Mouse (Mus musculus): ENCODE results near the gene Pard3.

DNA sequence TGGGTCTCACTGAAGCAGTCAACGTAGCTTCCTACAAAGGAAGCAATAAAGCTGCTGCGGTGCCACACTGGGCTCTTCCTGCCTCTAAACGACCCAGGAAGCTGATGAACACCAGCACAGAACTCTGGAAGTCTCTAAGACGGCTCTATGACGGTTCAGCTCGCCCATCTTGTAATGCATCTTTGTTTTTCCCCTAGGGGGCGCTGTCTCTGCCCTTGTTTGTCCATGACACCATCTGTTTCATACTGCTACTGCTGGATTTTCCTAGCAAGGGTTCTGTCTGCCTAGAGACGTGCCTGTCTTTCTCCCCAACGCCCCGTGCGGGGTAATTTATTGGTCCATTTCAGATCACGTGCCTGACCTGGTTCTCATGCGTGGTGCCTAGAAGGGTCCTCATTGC lies 188.3 kb downstream of the Pard3 start:
- TF ChIP-seq POLR2A (IDR thresholded peaks at IDR 0.05; ENCODE audit: extremely low read depth, insufficient read depth, low read length) (no peak), CTCF (IDR thresholded peaks at IDR 0.05; ENCODE audit: extremely low read depth, insufficient read depth, low read length) (0 out of 2 replicates have a peak, but pooled peaks have one; percentile 3)
